7 mouse cellular contexts compared by ENCODE assay signal in the genomic region with DNA sequence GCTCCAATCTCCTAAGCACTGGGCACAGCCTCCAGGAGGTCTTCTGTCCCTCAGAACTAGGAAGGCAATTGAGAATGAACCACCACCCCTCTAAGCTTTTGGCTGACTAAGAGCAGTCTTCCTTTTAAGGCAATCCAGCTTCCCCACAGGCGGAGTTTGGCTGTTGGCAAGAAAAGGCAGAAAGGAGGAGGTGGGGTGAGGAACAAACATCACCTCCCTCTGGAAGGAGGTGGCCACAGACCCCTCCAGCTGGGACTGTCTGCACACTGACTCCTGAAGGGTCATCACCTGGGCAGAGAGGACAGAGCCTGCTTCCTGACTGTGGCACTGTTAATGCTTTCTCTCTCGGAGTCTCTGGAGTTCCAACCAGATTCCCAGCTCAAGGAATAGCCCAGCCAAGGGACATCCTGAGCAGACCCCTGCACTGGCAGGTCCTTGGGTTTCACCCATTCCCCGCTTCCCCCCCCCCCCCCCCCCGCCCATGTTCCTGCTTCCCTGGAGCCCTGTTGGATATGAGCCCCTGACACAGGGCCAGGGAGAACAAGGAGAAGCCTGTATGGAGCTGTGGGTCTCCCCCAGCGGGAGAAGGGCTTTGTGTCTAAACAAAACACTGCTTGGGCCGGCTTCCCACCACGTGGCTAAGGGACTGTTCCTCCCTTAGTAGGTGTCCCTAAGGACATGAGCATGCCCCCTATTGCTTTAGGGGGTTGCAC. TPM values are rescaled to one million over a fixed set of nuclear protein-coding genes. Genes with fewer than 3 reads are reported as not detected.
A peak's percentile ranks its signal among the peaks of the same experiment; 100 is the strongest.
DNase-seq lines count a peak whose midpoint lies in the region; ATAC-seq lines count a peak whose summit lies in the region.

No protein-coding gene starts in this region.

- no peaks in the 10 kb centered on the region for H3K27me3 ChIP-seq in heart, embryonic 11.5 days (ENCODE audit: control insufficient read depth, insufficient read depth, low read length)
- H3K27me3 ChIP-seq in lung, embryonic 16.5 days (ENCODE audit: control insufficient read depth, insufficient read depth, low read depth, low read length) = no peaks in the 10 kb centered on the region
- no peaks in the 10 kb centered on the region for H3K27me3 ChIP-seq in stomach, embryonic 14.5 days (ENCODE audit: control insufficient read depth, insufficient read depth, low read length)

- DNase-seq in Muller cell, postnatal 12 days (ENCODE audit: inconsistent ontology term) = peak; percentile 71
- peak; percentile 24 to 38 for DNase-seq in cerebellum, adult 18-20 months
- peak; percentile 66 for DNase-seq in kidney, postnatal 10 days
- no peak for DNase-seq in yolk sac, embryonic 10.5 days (ENCODE audit: low spot score)

- ATAC-seq in heart, embryonic 11.5 days (replicated peaks; ENCODE audit: insufficient number of reproducible peaks, low FRiP score, low TSS enrichment) = no peak
- peak; percentile 31 for ATAC-seq in lung, embryonic 16.5 days (ENCODE audit: low read depth)
- ATAC-seq in stomach, embryonic 14.5 days (ENCODE audit: insufficient number of reproducible peaks, insufficient read depth, low FRiP score, low read depth) = peak; percentile 12; the same call in 1 of the 2 replicates

- H3K36me3 ChIP-seq in heart, embryonic 11.5 days (ENCODE audit: control insufficient read depth, insufficient read depth, low read length) = no peaks in the 10 kb centered on the region
- peaks cover 2% of the 10 kb centered on the region; the same call in 1 of the 2 replicates for H3K36me3 ChIP-seq in lung, embryonic 16.5 days (ENCODE audit: control insufficient read depth, insufficient read depth, low read length)
- H3K36me3 ChIP-seq in stomach, embryonic 14.5 days (ENCODE audit: control insufficient read depth, insufficient read depth, low read length) = peaks cover 4% of the 10 kb centered on the region; the same call in 1 of the 2 replicates

- peak overlapping the region; percentile 30 for H3K27ac ChIP-seq in heart, embryonic 11.5 days (ENCODE audit: low read depth, low read length)
- H3K27ac ChIP-seq in lung, embryonic 16.5 days (ENCODE audit: low read length) = peak overlapping the region; percentile 96
- peak overlapping the region; percentile 96 for H3K27ac ChIP-seq in stomach, embryonic 14.5 days (ENCODE audit: low read length)

- WGBS in heart, embryonic 11.5 days (ENCODE audit: insufficient replicate concordance) = 17% methylated on average over 6 of the region's 7 CpGs
- 14% methylated on average over 5 of the region's 7 CpGs for WGBS in lung, embryonic 16.5 days
- 23% methylated on average over 5 of the region's 7 CpGs for WGBS in stomach, embryonic 14.5 days

- H3K9ac ChIP-seq in heart, embryonic 11.5 days (ENCODE audit: low read depth, low read length) = peak overlapping the region; percentile 43
- H3K9ac ChIP-seq in lung, embryonic 16.5 days (ENCODE audit: low read length) = peak overlapping the region; percentile 36
- no peak overlapping the region; the same call in 1 of the 2 replicates for H3K9ac ChIP-seq in stomach, embryonic 14.5 days (replicated peaks; ENCODE audit: low read depth, low read length)

- no peak overlapping the region; the same call in 1 of the 2 replicates for H3K4me3 ChIP-seq in heart, embryonic 11.5 days (ENCODE audit: low read depth, low read length)
- H3K4me3 ChIP-seq in lung, embryonic 16.5 days (ENCODE audit: low read length) = peak overlapping the region; percentile 7; the same call in 1 of the 2 replicates
- no peak overlapping the region for H3K4me3 ChIP-seq in stomach, embryonic 14.5 days (ENCODE audit: low read depth, low read length)

- H3K9me3 ChIP-seq in heart, embryonic 11.5 days (replicated peaks; ENCODE audit: control insufficient read depth, low read length) = no peaks in the 10 kb centered on the region
- H3K9me3 ChIP-seq in lung, embryonic 16.5 days (ENCODE audit: control insufficient read depth, low read length) = no peaks in the 10 kb centered on the region
- no peaks in the 10 kb centered on the region for H3K9me3 ChIP-seq in stomach, embryonic 14.5 days (ENCODE audit: control insufficient read depth, low read depth, low read length)

- H3K4me2 ChIP-seq in heart, embryonic 11.5 days = peak overlapping the region; percentile 11
- peak overlapping the region; percentile 35 for H3K4me2 ChIP-seq in lung, embryonic 16.5 days (ENCODE audit: low read depth, low read length)
- 0 out of 2 replicates have a peak overlapping the region, but pooled peaks have one; percentile 10 for H3K4me2 ChIP-seq in stomach, embryonic 14.5 days (replicated peaks; ENCODE audit: low read depth, low read length)

- peaks cover 79% of the 10 kb centered on the region for H3K4me1 ChIP-seq in heart, embryonic 11.5 days (ENCODE audit: control insufficient read depth, insufficient read depth, low read length)
- H3K4me1 ChIP-seq in lung, embryonic 16.5 days (replicated peaks; ENCODE audit: control insufficient read depth, insufficient read depth, low read length) = peaks cover 89% of the 10 kb centered on the region
- peaks cover 65% of the 10 kb centered on the region for H3K4me1 ChIP-seq in stomach, embryonic 14.5 days (ENCODE audit: control insufficient read depth, insufficient read depth, low read length)

RNA-seq across cellular contexts. Expression of gene Csrp1, which starts 14.5 kb away (rescaled TPM):
- 183 and 209 TPM in 2 replicates for polyA plus RNA-seq in heart, embryonic 11.5 days (2014; fragmentation: Nextera tagmentation; extraction: Ambion mirVana)
- polyA plus RNA-seq in lung, embryonic 16.5 days (2015; fragmentation: Nextera tagmentation; extraction: Ambion mirVana) = 268 and 290 TPM in 2 replicates
- polyA plus RNA-seq in stomach, embryonic 14.5 days (2014; fragmentation: Nextera tagmentation; extraction: Ambion mirVana) = 232 and 265 TPM in 2 replicates

RNA-seq across cellular contexts. Expression of gene Phlda3, which starts 31.5 kb away (rescaled TPM):
- polyA plus RNA-seq in heart, embryonic 11.5 days (2014; fragmentation: Nextera tagmentation; extraction: Ambion mirVana) = 61.5 and 68.1 TPM in 2 replicates
- polyA plus RNA-seq in lung, embryonic 16.5 days (2015; fragmentation: Nextera tagmentation; extraction: Ambion mirVana) = 62.8 and 63.2 TPM in 2 replicates
- 82.1 and 86.8 TPM in 2 replicates for polyA plus RNA-seq in stomach, embryonic 14.5 days (2014; fragmentation: Nextera tagmentation; extraction: Ambion mirVana)

RNA-seq across cellular contexts. Expression of gene Tnni1, which starts 44.9 kb away (rescaled TPM):
- polyA plus RNA-seq in heart, embryonic 11.5 days (2014; fragmentation: Nextera tagmentation; extraction: Ambion mirVana) = 3,442 and 3,640 TPM in 2 replicates
- polyA plus RNA-seq in lung, embryonic 16.5 days (2015; fragmentation: Nextera tagmentation; extraction: Ambion mirVana) = 92.3 and 105 TPM in 2 replicates
- polyA plus RNA-seq in stomach, embryonic 14.5 days (2014; fragmentation: Nextera tagmentation; extraction: Ambion mirVana) = 1.9 and 3.2 TPM in 2 replicates

Comparison
In these comparisons a context has a peak if more than half of its experiments do, and no peak if none do; other contexts are left out.
1. H3K27ac ChIP-seq: peak in every context shown above with its lines; median percentile 96 in lung, embryonic 16.5 days; 96 in stomach, embryonic 14.5 days; 30 in heart, embryonic 11.5 days.
2. RNA of gene Tnni1, which starts 44.9 kb away (polyA plus RNA-seq): 3,442 to 3,640 TPM in heart, embryonic 11.5 days; 92.3 to 105 TPM in lung, embryonic 16.5 days and 1.9 to 3.2 TPM in stomach, embryonic 14.5 days; every median in the first group is over 10 times any median in the second.
3. Peak in every context shown above with its lines, with median percentiles within 50 percentile points of each other: H3K4me2 ChIP-seq.